Mouse (Mus musculus) macrophage (primary cell): ENCODE measurements at regions not wholly inside any gene's neighbourhood (a gene's known extent, or its start where the extent isn't known, plus 50 kb on each side); places are given as distances from the start of the nearest gene placed in this dataset.
"Not testable (repeated sequence)": the region's sequence is repeated elsewhere in the genome, so short reads cannot be mapped to it uniquely, and the experiment has no call there.

Experiments
- H3K27ac ChIP-seq: fragments of 350-480 bp; formaldehyde crosslinking; 2 replicates; pipeline ENCODE4 v1.9.0; 2021
- H3K36me3 ChIP-seq: fragments of 350-480 bp; formaldehyde crosslinking; 2 replicates; pipeline ENCODE4 v1.9.0; 2021; ENCODE audit errors: inconsistent target
- H3K4me3 ChIP-seq: fragments of 350-480 bp; formaldehyde crosslinking; 2 replicates; pipeline ENCODE4 v1.9.0; 2021; ENCODE audit errors: inconsistent target
- H3K79me2 ChIP-seq: fragments of 350-480 bp; formaldehyde crosslinking; 2 replicates; pipeline ENCODE4 v1.9.0; 2021; ENCODE audit errors: inconsistent target
- WGBS: methylation state at CpG from one replicate; pipeline ENCODE4 v1.1.7; 2026; ENCODE audit warnings: inconsistent platforms; ENCODE audit not compliant: missing documents; 5-methylcytosine and 5-hydroxymethylcytosine counted together

DNA sequence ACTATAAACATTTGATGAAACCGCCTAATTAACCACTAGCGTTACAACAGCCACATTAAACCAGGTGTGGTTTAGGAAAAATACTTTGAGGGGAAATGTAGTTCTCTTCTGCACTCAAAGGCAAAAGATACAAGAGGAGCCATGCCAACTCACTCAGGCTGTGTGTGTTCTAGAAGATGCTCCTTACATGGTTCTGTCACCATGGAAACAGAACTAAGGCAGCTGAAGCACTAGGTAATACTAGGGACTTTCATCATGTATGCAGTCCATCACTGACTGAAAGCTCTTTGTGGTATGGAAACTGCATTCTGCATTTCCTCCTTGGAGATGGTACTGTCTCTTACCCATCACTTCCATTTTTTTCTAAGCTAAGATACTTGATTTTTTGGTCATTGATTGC, 87.6 kb upstream of the Creb5 start:
- 95% methylated on average over 2 of the region's 2 CpGs for WGBS
- Histone ChIP-seq H3K79me2 (no peaks in the 10 kb centered on the region), H3K36me3 (no peaks in the 10 kb centered on the region), H3K27ac (no peak overlapping the region), H3K4me3 (no peak overlapping the region)

DNA sequence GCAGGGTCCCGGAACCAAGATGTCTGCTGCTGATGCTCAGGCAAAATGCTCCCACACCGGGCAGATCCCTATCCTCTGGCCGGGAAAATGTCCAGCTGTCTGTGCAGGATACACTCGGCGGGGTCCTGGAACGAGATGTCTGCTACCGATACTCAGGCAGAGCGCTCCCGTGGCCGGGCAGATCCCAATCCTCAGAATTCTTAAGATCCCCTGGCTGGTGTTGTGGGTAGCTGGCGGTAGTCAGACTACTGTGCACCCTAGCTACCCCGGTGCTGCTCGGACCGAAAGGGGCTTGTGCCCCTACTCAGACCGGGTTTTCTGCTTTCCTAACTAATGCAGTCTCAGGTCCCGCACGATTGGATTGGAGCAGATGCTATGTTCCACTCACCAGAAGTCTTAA, 104.9 kb upstream of the Creb5 start:
- H3K27ac ChIP-seq, H3K36me3 ChIP-seq, H3K79me2 ChIP-seq, H3K4me3 ChIP-seq: not testable (repeated sequence)
- 91% methylated on average over 17 of the region's 17 CpGs for WGBS

DNA sequence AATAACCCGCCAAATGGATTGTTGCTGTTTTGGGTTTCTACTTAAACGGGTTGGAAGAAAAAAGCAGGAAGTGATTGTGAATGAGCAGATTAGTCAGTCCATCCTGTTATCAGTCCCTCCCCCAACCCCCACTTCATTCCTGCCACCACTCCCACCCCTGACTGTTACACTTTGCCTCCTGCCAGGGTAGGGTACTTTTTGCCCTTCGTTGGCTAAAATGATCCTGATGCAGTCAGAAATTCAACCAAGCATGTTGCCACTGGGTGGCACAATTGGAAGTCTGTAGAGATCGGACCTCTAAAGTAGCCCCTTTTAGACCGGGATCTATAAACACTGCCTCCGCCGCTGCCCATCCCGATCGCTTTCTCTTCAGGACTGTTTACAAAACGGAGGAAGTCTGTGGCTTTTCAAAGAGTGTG, 96.0 kb upstream of the Jazf1 start:
- H3K4me3 ChIP-seq = no peak overlapping the region
- no peaks in the 10 kb centered on the region for H3K79me2 ChIP-seq
- H3K27ac ChIP-seq = no peak overlapping the region
- WGBS = 29% methylated on average over 10 of the region's 10 CpGs
- no peaks in the 10 kb centered on the region for H3K36me3 ChIP-seq

DNA sequence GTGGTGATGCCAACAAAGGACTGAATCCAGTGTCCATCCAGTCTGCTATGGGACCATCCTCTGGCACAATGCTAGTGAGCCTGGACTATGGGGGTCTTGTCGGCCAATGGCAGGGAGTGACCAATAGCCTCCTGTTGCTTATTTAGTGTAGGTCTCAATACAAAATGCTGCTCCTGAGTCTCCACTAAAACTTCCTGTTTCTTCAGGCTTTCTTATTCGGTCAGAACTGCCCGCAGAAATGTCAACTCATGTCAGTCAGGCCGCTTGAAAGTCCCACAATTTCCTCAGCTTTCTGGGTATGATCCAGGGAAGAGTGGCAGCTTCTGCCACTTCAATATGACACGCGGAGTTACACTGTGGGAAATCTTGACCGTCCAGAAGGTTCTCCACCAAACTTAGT, 94.7 kb upstream of the Jazf1 start:
- no peak overlapping the region for H3K27ac ChIP-seq
- H3K36me3 ChIP-seq = no peaks in the 10 kb centered on the region
- H3K79me2 ChIP-seq = no peaks in the 10 kb centered on the region
- WGBS = 22% methylated on average over 7 of the region's 7 CpGs
- no peak overlapping the region for H3K4me3 ChIP-seq

DNA sequence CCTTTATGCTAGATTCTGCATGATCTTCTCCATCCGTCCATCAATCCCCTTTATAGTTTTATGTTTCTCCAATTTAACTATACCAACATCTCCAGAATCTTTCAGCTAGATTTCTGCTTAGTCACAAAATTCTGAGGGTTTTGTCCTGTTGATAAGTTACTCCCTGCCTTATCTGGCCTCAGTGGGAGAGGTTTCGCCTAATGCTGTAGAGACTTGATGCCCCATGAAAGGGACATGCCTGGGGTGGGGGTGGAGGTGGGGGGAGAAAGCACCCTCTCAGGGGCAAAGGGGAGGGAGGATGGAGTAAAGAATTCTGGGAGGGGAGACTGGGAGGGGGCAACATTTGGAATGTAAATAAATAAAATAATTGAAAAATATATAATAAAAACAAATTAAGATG, 93.2 kb upstream of the Jazf1 start:
- Histone ChIP-seq H3K79me2 (no peaks in the 10 kb centered on the region), H3K36me3 (no peaks in the 10 kb centered on the region), H3K27ac (no peak overlapping the region), H3K4me3 (no peak overlapping the region)
- 69% methylated on average over 2 of the region's 2 CpGs for WGBS

DNA sequence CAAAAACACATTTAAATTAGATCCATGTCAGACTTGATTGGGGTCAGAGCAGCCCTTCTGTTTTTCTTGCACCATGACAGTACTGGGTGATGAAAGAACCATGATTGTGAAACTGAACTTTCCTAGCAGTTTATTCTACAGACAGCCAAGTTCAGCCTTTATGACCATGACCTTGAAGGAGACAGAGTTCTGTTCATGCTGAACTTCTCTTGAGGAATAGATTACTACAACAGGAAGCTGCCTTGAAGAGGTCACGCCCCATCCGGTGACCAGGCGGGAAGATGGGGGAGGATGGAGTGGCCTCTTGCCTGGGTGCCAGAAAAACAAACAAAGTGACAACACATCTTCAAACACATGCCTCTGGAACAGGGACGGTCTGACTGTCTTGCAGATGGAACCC, 86.2 kb upstream of the Jazf1 start:
- Histone ChIP-seq H3K36me3 (no peaks in the 10 kb centered on the region), H3K4me3 (no peak overlapping the region), H3K79me2 (no peaks in the 10 kb centered on the region), H3K27ac (0 out of 2 replicates have a peak overlapping the region, but pooled peaks have one; percentile 2)
- WGBS = 39% methylated on average over 4 of the region's 4 CpGs

DNA sequence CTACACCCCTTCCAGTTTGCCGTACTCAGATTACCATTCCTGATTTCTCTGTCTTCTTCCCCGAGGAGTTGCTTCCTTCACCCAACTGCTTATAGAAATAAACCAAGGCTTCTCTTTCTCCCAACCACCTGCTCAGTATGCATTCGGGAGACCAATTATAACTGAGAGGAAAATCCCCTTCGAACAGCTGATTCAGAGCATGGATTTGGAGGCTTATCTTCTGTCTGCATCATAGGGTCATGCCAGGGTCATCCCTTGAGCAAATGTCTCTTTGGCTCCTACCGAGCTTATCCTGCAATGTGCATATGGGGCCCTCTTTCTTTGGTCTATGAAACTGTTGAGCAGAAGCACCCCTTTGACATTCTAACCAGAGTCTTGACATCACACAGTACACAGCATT, 79.0 kb upstream of the Jazf1 start:
- no peaks in the 10 kb centered on the region for H3K79me2 ChIP-seq
- H3K4me3 ChIP-seq = no peak overlapping the region
- 86% methylated on average over 5 of the region's 5 CpGs for WGBS
- no peak overlapping the region for H3K27ac ChIP-seq
- no peaks in the 10 kb centered on the region for H3K36me3 ChIP-seq

DNA sequence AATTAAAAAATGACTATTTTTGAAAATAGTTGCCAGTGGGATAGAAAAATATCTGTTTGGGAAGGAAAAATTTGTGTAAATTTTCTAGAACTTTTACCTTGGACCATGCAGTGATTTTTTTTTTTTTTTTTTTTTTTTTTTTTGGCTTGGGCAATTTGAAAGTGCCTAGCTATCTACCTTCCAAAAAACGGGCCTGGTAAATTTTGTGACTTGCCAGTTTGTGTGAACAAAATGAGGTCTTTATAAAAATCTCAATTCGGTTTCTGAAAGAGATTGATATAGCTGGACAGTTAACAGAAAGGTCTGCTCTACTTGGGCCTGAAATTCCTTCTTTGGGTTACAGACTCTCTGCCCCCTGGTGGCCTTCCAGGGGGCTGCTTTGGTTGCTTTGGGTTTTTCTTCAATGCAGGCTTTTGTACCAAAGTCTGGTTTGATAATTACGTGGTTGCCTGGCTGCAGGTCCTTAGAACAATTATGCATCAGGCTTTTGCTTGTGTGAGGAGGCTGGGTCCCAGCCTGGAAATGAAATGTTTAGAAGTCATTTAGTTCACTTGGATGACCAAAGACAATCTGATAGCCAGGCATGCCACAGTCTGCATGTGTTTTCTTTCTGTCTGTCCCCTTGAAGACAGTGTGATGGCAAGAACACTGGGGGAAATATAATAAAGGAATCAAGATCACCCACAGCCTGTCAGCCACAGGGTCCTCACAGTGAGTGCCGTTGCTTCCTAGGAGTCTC, 75.6 kb upstream of the Jazf1 start:
- Histone ChIP-seq H3K79me2 (no peaks in the 10 kb centered on the region), H3K27ac (no peak overlapping the region), H3K36me3 (no peaks in the 10 kb centered on the region), H3K4me3 (no peak overlapping the region)
- WGBS = 43% methylated on average over 4 of the region's 4 CpGs

DNA sequence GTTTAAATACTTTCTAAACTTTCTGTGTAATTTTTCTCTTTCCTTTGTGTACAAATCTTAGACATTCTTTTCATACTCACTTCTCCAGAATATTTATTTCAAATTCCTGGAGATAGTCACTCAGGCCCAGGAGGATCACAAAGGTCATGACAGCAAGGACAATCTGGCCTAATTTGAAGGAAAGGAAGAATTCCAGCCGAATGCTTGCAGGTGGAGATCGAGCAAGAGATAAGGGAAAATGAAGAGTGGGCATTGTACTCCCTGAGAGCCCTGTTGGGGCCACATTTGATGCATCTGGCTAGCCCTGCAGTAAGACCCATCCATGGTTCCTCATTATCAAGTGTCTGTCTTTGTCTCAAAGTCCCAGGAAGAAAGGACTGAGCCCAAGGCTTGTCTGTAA, 66.0 kb upstream of the Jazf1 start:
- 78% methylated on average over 2 of the region's 2 CpGs for WGBS

DNA sequence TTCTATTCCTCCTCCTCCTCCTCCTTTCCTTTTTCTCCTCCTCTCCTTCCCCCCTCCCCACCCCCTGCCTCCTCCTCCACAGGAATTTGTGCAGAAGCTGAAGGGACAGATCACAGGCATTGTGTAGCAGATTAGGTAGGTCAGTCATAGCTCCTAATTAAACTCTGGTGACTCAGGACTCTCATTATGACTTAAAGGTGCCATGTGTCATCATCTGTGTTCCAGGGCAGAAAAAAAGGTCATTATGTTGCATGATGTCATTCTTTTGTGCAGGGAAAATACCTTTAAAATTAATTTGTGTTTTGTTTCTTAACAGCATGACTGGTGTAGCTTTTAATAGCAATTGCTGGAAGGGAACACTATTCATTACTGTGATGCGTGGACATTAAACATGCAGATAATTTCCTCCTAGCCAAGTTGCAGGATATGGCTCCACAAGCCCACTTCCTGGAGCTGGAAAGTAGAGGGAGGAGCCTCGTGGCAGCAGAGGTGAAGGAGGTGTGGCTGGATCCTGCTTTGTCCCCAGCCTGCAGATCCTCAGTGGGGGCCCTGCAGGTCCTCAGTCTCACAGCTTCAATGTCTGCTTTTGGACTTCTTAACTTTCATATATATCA, 62.4 kb upstream of the Jazf1 start:
- no peak overlapping the region for H3K27ac ChIP-seq
- H3K79me2 ChIP-seq = no peaks in the 10 kb centered on the region
- WGBS = 15% methylated on average over 2 of the region's 2 CpGs
- no peak overlapping the region for H3K4me3 ChIP-seq
- no peaks in the 10 kb centered on the region for H3K36me3 ChIP-seq

More for the DNA sequence above, 66.0 kb upstream of the Jazf1 start:
- Histone ChIP-seq H3K27ac (no peak overlapping the region), H3K36me3 (no peaks in the 10 kb centered on the region), H3K4me3 (no peak overlapping the region), H3K79me2 (no peaks in the 10 kb centered on the region)

DNA sequence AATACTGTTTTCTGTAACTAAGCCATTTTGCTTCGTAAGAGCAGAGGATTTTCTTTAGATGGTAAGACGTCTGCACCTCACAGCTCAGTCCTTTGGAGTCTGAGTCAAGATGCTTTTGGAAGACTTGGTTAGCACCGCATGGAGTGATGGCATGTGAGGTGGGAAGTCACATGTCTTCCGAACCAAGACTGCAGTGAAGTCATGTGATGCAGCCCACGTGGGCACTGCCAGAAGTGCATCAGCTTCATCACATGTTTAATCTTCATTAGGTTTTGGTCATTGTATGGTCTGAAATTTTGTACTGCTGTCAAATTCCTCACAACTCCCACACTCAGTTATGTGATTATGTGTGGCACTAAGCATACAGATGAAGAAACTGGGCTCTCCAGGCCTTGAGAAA, 58.3 kb upstream of the Jazf1 start:
- 86% methylated on average over 5 of the region's 5 CpGs for WGBS
- no peak overlapping the region for H3K4me3 ChIP-seq
- no peak overlapping the region for H3K27ac ChIP-seq
- no peaks in the 10 kb centered on the region for H3K36me3 ChIP-seq
- H3K79me2 ChIP-seq = no peaks in the 10 kb centered on the region

DNA sequence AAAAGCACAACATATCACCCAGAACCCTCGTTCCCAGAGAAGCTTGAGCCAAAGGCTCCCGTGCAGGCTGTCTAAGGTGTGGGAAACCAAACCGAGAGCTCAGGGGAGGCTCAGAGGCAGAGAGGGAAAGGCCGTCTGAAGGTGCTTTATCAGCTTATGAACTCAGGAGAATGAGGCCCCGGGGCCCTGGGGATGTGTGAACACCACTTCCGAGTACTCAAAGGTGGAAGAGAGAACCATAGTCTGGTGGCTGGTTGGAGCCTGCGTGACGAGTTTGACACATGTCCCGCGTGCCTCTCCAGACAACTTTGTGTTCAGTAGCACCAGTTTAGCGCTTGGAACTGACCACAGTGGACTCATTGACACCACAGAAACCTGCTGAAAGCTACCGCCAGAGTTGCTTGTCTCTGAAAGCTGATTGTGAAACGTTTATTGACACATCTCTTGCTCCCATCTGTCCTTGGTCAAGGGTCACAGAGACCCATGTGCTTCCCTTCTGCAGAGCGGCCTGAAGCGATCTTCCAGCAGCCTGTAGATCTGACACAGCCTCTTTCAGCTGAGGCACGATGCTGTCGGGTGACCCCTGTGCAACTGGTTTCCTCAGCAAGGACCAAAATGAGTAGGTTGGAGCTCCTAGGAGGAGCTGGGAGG, 56.5 kb upstream of the Jazf1 start:
- WGBS = 86% methylated on average over 17 of the region's 17 CpGs
- Histone ChIP-seq H3K79me2 (no peaks in the 10 kb centered on the region), H3K27ac (no peak overlapping the region), H3K4me3 (no peak overlapping the region), H3K36me3 (no peaks in the 10 kb centered on the region)

DNA sequence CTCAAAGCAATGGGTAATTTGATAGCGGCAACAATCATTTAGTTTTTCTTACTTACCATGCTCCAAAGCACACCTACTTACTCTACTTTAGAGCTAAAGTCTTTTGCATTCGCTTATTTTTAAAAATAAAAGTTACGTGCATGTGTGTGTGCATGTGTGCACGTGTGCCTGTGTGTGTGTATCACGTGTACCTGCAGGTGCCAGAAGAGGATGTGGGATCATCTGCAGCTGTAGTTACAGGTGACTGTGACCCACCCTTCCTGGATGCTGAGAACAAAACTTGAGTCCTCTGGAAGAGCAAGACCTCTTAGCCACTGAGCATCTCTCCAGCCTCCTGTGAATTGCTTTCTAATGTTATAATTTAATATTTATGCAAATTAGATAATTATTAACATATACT, 52.0 kb upstream of the Jazf1 start:
- Histone ChIP-seq H3K4me3 (no peak overlapping the region), H3K79me2 (no peaks in the 10 kb centered on the region), H3K36me3 (no peaks in the 10 kb centered on the region), H3K27ac (no peak overlapping the region)
- whole genome bisulfite sequencing = 98% methylated on average over 5 of the region's 5 CpGs
